Mouse (Mus musculus) C2C12 (cell line): Measurements from ENCODE around the gene Ppp6r3.

Source experiments
- CEBPB ChIP-seq: IDR thresholded peaks from one replicate; pipeline ENCODE4 v1.6.1; 2011; ENCODE audit warnings: low read depth, mild to moderate bottlenecking, control low read depth, moderate library complexity
- CTCF ChIP-seq: IDR thresholded peaks from one replicate; pipeline ENCODE4 v1.5.1; 2011; ENCODE audit not compliant: control insufficient read depth, insufficient read depth, insufficient read length
- FOSL1 ChIP-seq: IDR thresholded peaks from one replicate; pipeline ENCODE4 v1.8.0; 2011; ENCODE audit warnings: mild to moderate bottlenecking, low read length; ENCODE audit not compliant: poor library complexity, insufficient read depth, severe bottlenecking
- MAX ChIP-seq: IDR thresholded peaks from one replicate; pipeline ENCODE4 v1.6.1; 2011; ENCODE audit warnings: mild to moderate bottlenecking, control low read depth
- MYOD1 ChIP-seq: IDR thresholded peaks from one replicate; pipeline ENCODE4 v1.6.1; 2011; ENCODE audit warnings: low read depth; ENCODE audit not compliant: control insufficient read depth, insufficient read length
- MYOG ChIP-seq: IDR thresholded peaks from one replicate; pipeline ENCODE4 v1.6.1; 2011; ENCODE audit not compliant: control insufficient read depth, insufficient read length; ENCODE audit errors: extremely low read depth

GRCm38 (mm10) chr19:3623294-3623693 lies 47.7 kb upstream of the Ppp6r3 start:
- TF ChIP-seq CTCF (no peak), CEBPB (no peak), MYOG (no peak), MAX (no peak), FOSL1 (no peak), MYOD1 (no peak)
